8 mouse cellular contexts compared by ENCODE assay signal in the genomic region with DNA sequence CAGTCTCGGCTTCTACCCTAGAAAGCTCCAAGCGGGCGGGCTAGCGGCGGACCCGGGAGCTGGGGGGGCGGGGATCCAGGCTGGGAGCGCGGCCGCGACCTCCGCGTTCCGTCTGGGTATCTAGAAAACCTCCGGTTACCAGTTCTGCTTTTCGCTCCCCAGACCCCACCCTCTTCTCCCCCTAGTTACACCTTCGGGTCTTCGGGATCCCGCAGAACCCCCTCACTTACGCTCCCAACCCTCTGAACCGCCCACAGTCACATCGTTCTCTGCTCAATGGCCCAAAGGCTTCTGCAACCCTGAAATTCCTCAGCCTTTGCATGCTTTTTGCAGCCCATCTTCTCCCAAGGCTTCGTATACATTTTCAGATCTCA. TPM values are rescaled to one million over a fixed set of nuclear protein-coding genes. Genes with fewer than 3 reads are reported as not detected.
A peak's percentile ranks its signal among the peaks of the same experiment; 100 is the strongest.
DNase-seq lines count a peak whose midpoint lies in the region; ATAC-seq and TF ChIP-seq lines count a peak whose summit lies in the region.

No protein-coding gene starts in this region.

- peaks cover 5% of the 10 kb centered on the region; the same call in 1 of the 2 replicates for H3K4me1 ChIP-seq in kidney, postnatal 0 days (replicated peaks; ENCODE audit: insufficient read depth, low read length)
- peaks cover 4% of the 10 kb centered on the region; the same call in 1 of the 2 replicates for H3K4me1 ChIP-seq in hindbrain, embryonic 14.5 days (replicated peaks; ENCODE audit: control insufficient read depth, insufficient read depth, low read length)
- H3K4me1 ChIP-seq in midbrain, postnatal 0 days (ENCODE audit: insufficient read depth, low read length) = no peaks in the 10 kb centered on the region; the same call in 1 of the 2 replicates

- H3K27ac ChIP-seq in kidney, postnatal 0 days = peak overlapping the region; percentile 61; the same call in 1 of the 2 replicates
- H3K27ac ChIP-seq in hindbrain, embryonic 14.5 days = peak overlapping the region; percentile 82
- H3K27ac ChIP-seq in midbrain, postnatal 0 days (ENCODE audit: low read depth, low read length) = peak overlapping the region; percentile 85

- TF ChIP-seq CTCF in kidney, postnatal 0 days (IDR thresholded peaks at IDR 0.05; ENCODE audit: low read depth) = no peak
- no peak; the same call in 1 of the 2 replicates for TF ChIP-seq CTCF in midbrain, postnatal 0 days (IDR thresholded peaks at IDR 0.05)

- peaks cover 5% of the 10 kb centered on the region; the same call in 1 of the 2 replicates for H3K36me3 ChIP-seq in kidney, postnatal 0 days (ENCODE audit: insufficient read depth, low read length)
- peaks cover 12% of the 10 kb centered on the region for H3K36me3 ChIP-seq in hindbrain, embryonic 14.5 days (replicated peaks; ENCODE audit: control insufficient read depth, insufficient read depth)
- peaks cover 17% of the 10 kb centered on the region; the same call in 1 of the 2 replicates for H3K36me3 ChIP-seq in midbrain, postnatal 0 days (ENCODE audit: insufficient read depth, low read length)

- H3K4me3 ChIP-seq in kidney, postnatal 0 days (replicated peaks; ENCODE audit: low read depth, low read length) = peak overlapping the region; percentile 87
- H3K4me3 ChIP-seq in hindbrain, embryonic 14.5 days (replicated peaks; ENCODE audit: low read length) = peak overlapping the region; percentile 80
- peak overlapping the region; percentile 79 for H3K4me3 ChIP-seq in midbrain, postnatal 0 days (ENCODE audit: low read depth, low read length)

- peak overlapping the region; percentile 75 for H3K4me2 ChIP-seq in kidney, postnatal 0 days (ENCODE audit: low read length)
- H3K4me2 ChIP-seq in hindbrain, embryonic 14.5 days (replicated peaks) = peak overlapping the region; percentile 55
- peak overlapping the region; percentile 73 for H3K4me2 ChIP-seq in midbrain, postnatal 0 days (ENCODE audit: low read depth, low read length, poor library complexity, severe bottlenecking)

- DNase-seq in kidney, postnatal 0 days (ENCODE audit: low spot score) = peak; percentile 56
- DNase-seq in kidney, adult 18-20 months = no peak
- peak; percentile 47 for DNase-seq in brain, adult 2 months (ENCODE audit: low read depth, low spot score)
- DNase-seq in hindbrain, embryonic 14.5 days (ENCODE audit: low spot score) = peak; percentile 41
- DNase-seq in midbrain, postnatal 0 days (ENCODE audit: low spot score) = peak; percentile 24
- DNase-seq in spleen, postnatal 14 days (ENCODE audit: low spot score in 2 of 2) = no peak
- DNase-seq in Muller cell, postnatal 12 days (ENCODE audit: inconsistent ontology term) = no peak
- DNase-seq in right cerebral cortex, postnatal 36 days (ENCODE audit: low spot score in 2 of 2) = no peak

- 0 out of 2 replicates have a peak, but pooled peaks have one; percentile 0 for ATAC-seq in kidney, postnatal 0 days (replicated peaks; ENCODE audit: low FRiP score, low read depth)
- ATAC-seq in hindbrain, embryonic 14.5 days (ENCODE audit: low FRiP score) = no peak; the same call in 1 of the 2 replicates
- peak; percentile 11; the same call in 1 of the 2 replicates for ATAC-seq in midbrain, postnatal 0 days (ENCODE audit: low FRiP score)

- peak overlapping the region; percentile 84 for H3K9ac ChIP-seq in kidney, postnatal 0 days (ENCODE audit: low read depth, low read length)
- peak overlapping the region; percentile 90 for H3K9ac ChIP-seq in hindbrain, embryonic 14.5 days
- peak overlapping the region; percentile 84 for H3K9ac ChIP-seq in midbrain, postnatal 0 days (replicated peaks; ENCODE audit: low read length, poor library complexity, severe bottlenecking)

- 2% methylated on average over 16 of the region's 23 CpGs for WGBS in kidney, postnatal 0 days
- under 1% methylated on average over 19 of the region's 23 CpGs for WGBS in hindbrain, embryonic 14.5 days
- WGBS in midbrain, postnatal 0 days = under 1% methylated on average over 16 of the region's 23 CpGs

- H3K27me3 ChIP-seq in kidney, postnatal 0 days (ENCODE audit: insufficient read depth, low read length) = no peaks in the 10 kb centered on the region
- H3K27me3 ChIP-seq in hindbrain, embryonic 14.5 days (ENCODE audit: control insufficient read depth, insufficient read depth, low read length) = no peaks in the 10 kb centered on the region
- H3K27me3 ChIP-seq in midbrain, postnatal 0 days (ENCODE audit: insufficient read depth, low read length) = no peaks in the 10 kb centered on the region

- H3K9me3 ChIP-seq in kidney, postnatal 0 days (replicated peaks; ENCODE audit: low read length) = no peaks in the 10 kb centered on the region
- no peaks in the 10 kb centered on the region for H3K9me3 ChIP-seq in hindbrain, embryonic 14.5 days (ENCODE audit: control insufficient read depth, low read length)
- H3K9me3 ChIP-seq in midbrain, postnatal 0 days (ENCODE audit: low read length) = no peaks in the 10 kb centered on the region

RNA-seq across cellular contexts. Expression of gene Prickle4, which starts 0.8 kb away (rescaled TPM):
- polyA plus RNA-seq in kidney, postnatal 0 days (2015; fragmentation: Nextera tagmentation; extraction: Ambion mirVana) = 1.1 and 1.2 TPM in 2 replicates
- 2.1 and 2.2 TPM in 2 replicates for polyA plus RNA-seq in hindbrain, embryonic 14.5 days (2014; fragmentation: Nextera tagmentation; extraction: Ambion mirVana)
- 2.5 and 3.2 TPM in 2 replicates for total RNA-seq in midbrain, postnatal 0 days (2014; rRNA removed)
- 2.2 and 3.2 TPM in 2 replicates for polyA plus RNA-seq in midbrain, postnatal 0 days (2015; fragmentation: Nextera tagmentation; extraction: Ambion mirVana)

RNA-seq across cellular contexts. Expression of gene Gm21981, which starts 1.1 kb away (rescaled TPM):
- polyA plus RNA-seq in kidney, postnatal 0 days (2015; fragmentation: Nextera tagmentation; extraction: Ambion mirVana) = 0.25 and 0.36 TPM in 2 replicates
- 4.8 and 7.1 TPM in 2 replicates for polyA plus RNA-seq in hindbrain, embryonic 14.5 days (2014; fragmentation: Nextera tagmentation; extraction: Ambion mirVana)
- 5.2 and 5.8 TPM in 2 replicates for total RNA-seq in midbrain, postnatal 0 days (2014; rRNA removed)
- polyA plus RNA-seq in midbrain, postnatal 0 days (2015; fragmentation: Nextera tagmentation; extraction: Ambion mirVana) = 0.56 and 0.90 TPM in 2 replicates

RNA-seq across cellular contexts. Expression of gene Frs3, which starts 6.5 kb away (rescaled TPM):
- 6.8 and 8.3 TPM in 2 replicates for polyA plus RNA-seq in kidney, postnatal 0 days (2015; fragmentation: Nextera tagmentation; extraction: Ambion mirVana)
- polyA plus RNA-seq in hindbrain, embryonic 14.5 days (2014; fragmentation: Nextera tagmentation; extraction: Ambion mirVana) = 42.3 and 44.4 TPM in 2 replicates
- 128 and 165 TPM in 2 replicates for total RNA-seq in midbrain, postnatal 0 days (2014; rRNA removed)
- polyA plus RNA-seq in midbrain, postnatal 0 days (2015; fragmentation: Nextera tagmentation; extraction: Ambion mirVana) = 68.9 and 75.7 TPM in 2 replicates

RNA-seq across cellular contexts. Expression of gene Tomm6, which starts 7.1 kb away (rescaled TPM):
- 450 and 462 TPM in 2 replicates for polyA plus RNA-seq in kidney, postnatal 0 days (2015; fragmentation: Nextera tagmentation; extraction: Ambion mirVana)
- 283 and 327 TPM in 2 replicates for polyA plus RNA-seq in hindbrain, embryonic 14.5 days (2014; fragmentation: Nextera tagmentation; extraction: Ambion mirVana)
- total RNA-seq in midbrain, postnatal 0 days (2014; rRNA removed) = 117 and 136 TPM in 2 replicates
- 334 and 339 TPM in 2 replicates for polyA plus RNA-seq in midbrain, postnatal 0 days (2015; fragmentation: Nextera tagmentation; extraction: Ambion mirVana)

RNA-seq across cellular contexts. Expression of gene Pgc, which starts 31.3 kb away (rescaled TPM):
- polyA plus RNA-seq in kidney, postnatal 0 days (2015; fragmentation: Nextera tagmentation; extraction: Ambion mirVana) = 0.08 and 0.09 TPM in 2 replicates
- polyA plus RNA-seq in hindbrain, embryonic 14.5 days (2014; fragmentation: Nextera tagmentation; extraction: Ambion mirVana) = not detected in 2 replicates
- 0.27 and 1.5 TPM in 2 replicates for total RNA-seq in midbrain, postnatal 0 days (2014; rRNA removed)
- 0.19 TPM in 1 of 2 replicates, not detected in the other for polyA plus RNA-seq in midbrain, postnatal 0 days (2015; fragmentation: Nextera tagmentation; extraction: Ambion mirVana)

Comparison
In these comparisons a context has a peak if more than half of its experiments do, and no peak if none do; other contexts are left out.
1. DNase-seq: peak in kidney, postnatal 0 days (single experiment), brain, adult 2 months (single experiment), hindbrain, embryonic 14.5 days (single experiment) and midbrain, postnatal 0 days (single experiment); none in kidney, adult 18-20 months (single experiment), spleen, postnatal 14 days (0 of 2), Muller cell, postnatal 12 days (single experiment) and right cerebral cortex, postnatal 36 days (0 of 2).
2. Peak in every context shown above with its lines, with median percentiles within 50 percentile points of each other: H3K27ac ChIP-seq, H3K4me2 ChIP-seq, H3K4me3 ChIP-seq and H3K9ac ChIP-seq.